In the genomic region with DNA sequence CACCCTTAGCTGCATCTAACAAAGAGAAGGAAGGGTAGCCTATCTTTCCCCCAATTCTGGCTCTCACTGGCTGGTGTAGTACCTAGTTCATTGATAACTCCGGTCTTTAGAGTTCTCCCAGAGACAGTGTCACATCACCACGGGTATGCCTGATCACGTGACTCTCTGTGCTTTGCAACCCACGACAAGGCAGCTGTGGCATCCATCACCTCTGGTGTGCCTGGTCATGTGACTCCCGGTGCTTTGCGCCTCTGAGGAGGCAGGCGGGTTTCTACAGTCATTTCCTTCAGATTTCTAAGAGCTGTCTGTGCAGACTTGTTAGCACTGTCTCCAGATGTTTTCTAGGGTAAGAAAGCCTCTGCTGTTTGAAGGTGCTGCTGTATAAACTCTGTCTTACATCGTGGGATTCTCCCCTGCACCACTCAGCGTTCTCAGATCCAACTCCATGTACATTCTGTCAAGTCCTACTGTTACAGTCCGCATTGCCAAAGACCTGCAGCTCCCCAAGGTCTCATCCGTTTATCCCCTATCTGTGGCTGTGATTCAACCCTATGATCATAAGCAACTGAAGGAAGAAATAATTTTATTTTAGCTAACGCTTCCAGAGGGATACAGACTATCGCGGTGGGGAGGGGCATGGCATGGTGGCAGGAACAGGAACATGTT, we compare ENCODE assay signal across 28 mouse cellular contexts.
DNase-seq lines count a peak whose midpoint lies in the region; ATAC-seq and TF ChIP-seq lines count a peak whose summit lies in the region.
"Had no signal": no experiment of that assay in that cellular context is flagged by ENCODE, and none has a peak within 500 bp of the region (broad histone marks: within the 10 kb centered on the region; RNA-seq: fewer than 3 reads in every experiment).

No protein-coding gene starts in this region.

- peak; percentile 73 for DNase-seq in midbrain, embryonic 11.5 days (ENCODE audit: low spot score, missing footprints)
- peak; percentile 69 for DNase-seq in ES-CJ7 (ENCODE audit: low read depth, low spot score)
- DNase-seq in brain, adult 2 months (ENCODE audit: low read depth, low spot score): peak; percentile 52
- no peak for DNase-seq in cerebellum, adult 11-12 months
- DNase-seq in left cerebral cortex, adult 18-20 months (ENCODE audit: low spot score in 2 of 2): no peak
- DNase-seq: cerebellum, adult 18-20 months; cerebellum, adult 9-10 months; cerebellum, postnatal 14 days; forebrain, postnatal 0 days; gastrocnemius, postnatal 25 days; heart, adult 2 months; heart, postnatal 14 days; heart, postnatal 4 days; kidney, adult 18-20 months had no signal

- H3K27ac ChIP-seq in midbrain, embryonic 11.5 days (ENCODE audit: low read depth, low read length): no peak overlapping the region
- no peak overlapping the region for H3K27ac ChIP-seq in midbrain, embryonic 13.5 days
- H3K27ac ChIP-seq: forebrain, embryonic 10.5 days; heart, adult 2 months; heart, embryonic 10.5 days; heart, embryonic 13.5 days; hindbrain, embryonic 14.5 days; hindbrain, postnatal 0 days had no signal

- TF ChIP-seq CTCF in E14TG2a.4 (conservative IDR thresholded peaks at IDR 0.05; ENCODE audit: low read length): no peak

- ATAC-seq in midbrain, embryonic 11.5 days (ENCODE audit: low FRiP score): no peak
- no peak for ATAC-seq in midbrain, embryonic 13.5 days
- ATAC-seq: activated CD4-positive, CD25-positive, alpha-beta regulatory T cell, adult 4 months; CD4-positive, CD25-positive, alpha-beta regulatory T cell, adult 4 months; forebrain, embryonic 14.5 days; forebrain, postnatal 0 days; hindbrain, postnatal 0 days; inflammation-experienced regulatory T-cells, adult 6 months; intestine, embryonic 16.5 days; Patski had no signal

- no peaks in the 10 kb centered on the region for H3K36me3 ChIP-seq in midbrain, embryonic 11.5 days (ENCODE audit: control insufficient read depth, insufficient read depth, low read length)
- no peaks in the 10 kb centered on the region for H3K36me3 ChIP-seq in midbrain, embryonic 13.5 days
- peaks cover 16% of the 10 kb centered on the region for H3K36me3 ChIP-seq in E14TG2a.4 (ENCODE audit: insufficient read depth, low read length)
- H3K36me3 ChIP-seq: forebrain, embryonic 10.5 days; G1E; heart, embryonic 10.5 days; heart, embryonic 13.5 days had no signal

- no peak overlapping the region for H3K9ac ChIP-seq in midbrain, embryonic 11.5 days (ENCODE audit: low read length)
- H3K9ac ChIP-seq in midbrain, embryonic 13.5 days (replicated peaks): no peak overlapping the region
- H3K9ac ChIP-seq: forebrain, postnatal 0 days; heart, embryonic 13.5 days; hindbrain, embryonic 14.5 days had no signal

- H3K27me3 ChIP-seq in midbrain, embryonic 11.5 days (ENCODE audit: control insufficient read depth, insufficient read depth, low read length): no peaks in the 10 kb centered on the region
- H3K27me3 ChIP-seq in midbrain, embryonic 13.5 days: no peaks in the 10 kb centered on the region
- no peaks in the 10 kb centered on the region for H3K27me3 ChIP-seq in E14TG2a.4 (ENCODE audit: insufficient read depth, low read length)
- H3K27me3 ChIP-seq: heart, embryonic 13.5 days; Patski had no signal

- no peak overlapping the region for H3K4me2 ChIP-seq in midbrain, embryonic 11.5 days
- no peak overlapping the region for H3K4me2 ChIP-seq in midbrain, embryonic 13.5 days (replicated peaks)
- H3K4me2 ChIP-seq: heart, embryonic 13.5 days; hindbrain, embryonic 14.5 days had no signal

- no peaks in the 10 kb centered on the region for H3K9me3 ChIP-seq in midbrain, embryonic 11.5 days (ENCODE audit: control insufficient read depth, low read length)
- H3K9me3 ChIP-seq in midbrain, embryonic 13.5 days: no peaks in the 10 kb centered on the region
- no peaks in the 10 kb centered on the region for H3K9me3 ChIP-seq in E14TG2a.4 (ENCODE audit: low read length)
- H3K9me3 ChIP-seq: forebrain, embryonic 10.5 days; heart, embryonic 10.5 days; heart, embryonic 13.5 days had no signal

- no peak overlapping the region for H3K4me3 ChIP-seq in midbrain, embryonic 11.5 days (ENCODE audit: low read depth, low read length)
- no peak overlapping the region for H3K4me3 ChIP-seq in midbrain, embryonic 13.5 days (replicated peaks)
- peak overlapping the region; percentile 33 for H3K4me3 ChIP-seq in E14TG2a.4 (replicated peaks; ENCODE audit: low read length)
- H3K4me3 ChIP-seq: forebrain, embryonic 10.5 days; heart, adult 2 months; heart, embryonic 10.5 days; heart, embryonic 13.5 days had no signal

- H3K4me1 ChIP-seq in midbrain, embryonic 11.5 days (ENCODE audit: control insufficient read depth, insufficient read depth, low read length): peaks cover 4% of the 10 kb centered on the region; the same call in 1 of the 2 replicates
- H3K4me1 ChIP-seq in midbrain, embryonic 13.5 days (replicated peaks): peaks cover 15% of the 10 kb centered on the region
- peaks cover 44% of the 10 kb centered on the region for H3K4me1 ChIP-seq in E14TG2a.4 (replicated peaks; ENCODE audit: low read depth, low read length)
- H3K4me1 ChIP-seq: heart, embryonic 10.5 days; heart, embryonic 13.5 days had no signal

- WGBS in midbrain, embryonic 11.5 days: 83% methylated on average over 14 of the region's 14 CpGs
- WGBS in midbrain, embryonic 13.5 days: 87% methylated on average over 14 of the region's 14 CpGs

Comparison
In these comparisons a context has a peak if more than half of its experiments do, and no peak if none do; other contexts are left out.
1. DNase-seq: peak in midbrain, embryonic 11.5 days (single experiment), ES-CJ7 (single experiment) and brain, adult 2 months (single experiment); none in cerebellum, adult 11-12 months (single experiment) and left cerebral cortex, adult 18-20 months (0 of 2).